Mouse (Mus musculus): ENCODE results near the gene Utp14a.

DNA sequence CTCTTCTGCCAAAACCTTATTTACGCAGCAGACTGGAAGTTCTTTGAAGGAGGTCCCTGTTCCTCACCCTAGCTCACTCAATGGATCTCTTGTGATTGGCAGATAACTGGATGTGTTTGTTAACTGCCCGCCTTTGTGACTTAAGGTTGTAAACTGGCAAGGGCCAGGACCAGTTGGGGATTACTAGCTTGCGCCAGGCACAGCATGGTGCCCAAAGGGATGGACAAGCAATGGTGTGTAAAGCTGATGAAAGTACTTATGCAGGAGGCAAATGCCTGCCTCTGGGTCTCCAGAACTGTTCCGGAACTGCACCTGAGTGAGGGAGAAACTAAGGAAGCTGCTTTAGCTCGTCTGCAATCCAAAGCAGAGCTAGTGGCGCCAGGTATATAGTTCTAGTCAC lies 29.8 kb downstream of the Utp14a start:
- TF ChIP-seq SIN3A (IDR thresholded peaks at IDR 0.05; ENCODE audit: low read length) (no peak), BHLHE40 (IDR thresholded peaks at IDR 0.05; ENCODE audit: borderline replicate concordance, low read depth, low read length) (no peak), CHD2 (IDR thresholded peaks at IDR 0.05; ENCODE audit: low read length) (no peak)

All from MEL (cell line).